Mouse (Mus musculus): Measurements from ENCODE around the gene Gm45021. TPM values are rescaled to one million over a fixed set of nuclear protein-coding genes. Genes with fewer than 3 reads are reported as not detected.

The Gm45021 gene
- polyA plus RNA-seq, 1 experiment from 2014 or later, result not detected

DNA sequence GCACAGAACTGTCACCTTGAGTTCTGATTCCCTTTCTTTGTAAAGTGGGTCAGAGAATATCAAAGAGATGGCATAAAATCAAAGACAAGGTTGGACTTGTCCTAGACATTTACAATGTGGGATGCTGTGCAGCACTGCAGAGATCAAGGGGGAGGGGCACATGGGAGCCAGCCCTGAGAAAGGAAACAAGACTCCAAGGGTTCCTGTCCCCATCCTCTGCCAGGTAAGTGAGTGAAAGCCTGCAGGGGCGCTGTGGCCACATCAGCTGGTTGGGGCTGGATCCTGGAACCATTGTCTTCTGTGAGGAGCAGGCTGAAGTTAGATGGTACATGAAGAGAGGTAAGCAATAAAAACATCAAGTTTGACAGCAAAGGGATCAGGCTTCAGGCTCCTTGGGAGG is 34.0 kb downstream of the Gm45021 start:
- Histone ChIP-seq H3K27ac (replicated peaks) (no peak overlapping the region), H3K4me3 (replicated peaks) (no peak overlapping the region), H3K36me3 (peaks cover 26% of the 10 kb centered on the region), H3K4me2 (no peak overlapping the region), H3K9me3 (replicated peaks) (no peaks in the 10 kb centered on the region), H3K4me1 (peaks cover 21% of the 10 kb centered on the region), H3K27me3 (replicated peaks) (peaks cover 12% of the 10 kb centered on the region), H3K9ac (replicated peaks) (no peak overlapping the region)
- 50% methylated on average over 1 of the region's 1 CpGs for WGBS
- no peak for ATAC-seq (ENCODE audit: low FRiP score)

DNA sequence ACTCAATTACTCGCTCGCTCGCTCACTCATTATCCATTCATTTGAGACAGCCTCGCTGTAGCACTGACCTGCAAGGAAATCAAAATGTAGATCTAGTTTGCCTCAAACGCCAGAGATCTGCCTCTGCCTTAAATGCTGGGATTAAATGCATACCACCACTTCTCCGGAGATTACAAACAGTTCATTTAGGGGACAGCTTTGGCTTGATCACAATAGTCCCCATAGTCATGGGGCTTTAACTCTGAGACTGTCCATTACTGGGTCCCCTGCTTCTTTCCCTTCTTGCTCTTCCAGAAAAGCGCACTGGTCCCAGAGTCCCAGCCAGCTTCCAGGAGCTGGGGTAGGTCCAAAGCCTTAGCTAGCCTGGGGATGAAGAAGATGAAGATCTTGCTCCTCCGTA is 37.1 kb downstream of the Gm45021 start, which contains the start of gene AI854703:
Gene AI854703, plus strand, starts transcription at position 301 of the 400 bp plus-strand sequence.
- no peaks in the 10 kb centered on the region for H3K9me3 ChIP-seq (replicated peaks)
- no peak for ATAC-seq (ENCODE audit: low FRiP score)

DNA sequence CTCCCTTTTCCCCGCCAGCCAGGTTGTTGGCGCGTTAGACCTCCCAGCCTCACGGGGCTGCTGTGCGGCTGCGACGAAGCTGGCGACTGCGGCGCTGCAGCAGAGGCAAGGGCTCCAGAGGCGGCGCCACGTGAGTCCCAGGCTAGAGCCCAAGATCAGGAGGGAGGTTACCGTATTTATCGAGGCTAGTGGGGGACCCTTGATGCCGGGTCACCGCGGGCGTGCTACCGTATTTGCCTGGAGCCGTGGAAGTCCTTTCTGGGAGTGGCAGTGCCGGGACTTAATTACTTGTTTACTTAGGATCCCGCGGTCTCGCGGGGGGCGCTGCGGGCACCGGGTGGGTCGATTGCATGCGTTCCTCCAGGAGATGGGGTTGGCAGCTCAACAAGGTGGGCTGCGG is 37.6 kb downstream of the Gm45021 start:
- WGBS, result under 1% methylated on average over 32 of the region's 32 CpGs
- peaks cover 17% of the 10 kb centered on the region for H3K27me3 ChIP-seq (replicated peaks)
- peak overlapping the region; percentile 60 for H3K9ac ChIP-seq (replicated peaks)

More for the DNA sequence above, 37.1 kb downstream of the Gm45021 start, which contains the start of gene AI854703:
- Histone ChIP-seq H3K4me3 (replicated peaks) (peak within 1 kb of the TSS; percentile 57), H3K9ac (replicated peaks) (peak within 1 kb of the TSS; percentile 60), H3K4me1 (peaks cover 40% of the 10 kb centered on the region), H3K36me3 (peaks cover 4% of the 10 kb centered on the region; the same call in 1 of the 2 replicates), H3K27me3 (replicated peaks) (peaks cover 17% of the 10 kb centered on the region), H3K4me2 (peak within 1 kb of the TSS; percentile 90), H3K27ac (replicated peaks) (no peak within 1 kb of the TSS)
- 27% methylated on average over 8 of the region's 8 CpGs for WGBS

DNA sequence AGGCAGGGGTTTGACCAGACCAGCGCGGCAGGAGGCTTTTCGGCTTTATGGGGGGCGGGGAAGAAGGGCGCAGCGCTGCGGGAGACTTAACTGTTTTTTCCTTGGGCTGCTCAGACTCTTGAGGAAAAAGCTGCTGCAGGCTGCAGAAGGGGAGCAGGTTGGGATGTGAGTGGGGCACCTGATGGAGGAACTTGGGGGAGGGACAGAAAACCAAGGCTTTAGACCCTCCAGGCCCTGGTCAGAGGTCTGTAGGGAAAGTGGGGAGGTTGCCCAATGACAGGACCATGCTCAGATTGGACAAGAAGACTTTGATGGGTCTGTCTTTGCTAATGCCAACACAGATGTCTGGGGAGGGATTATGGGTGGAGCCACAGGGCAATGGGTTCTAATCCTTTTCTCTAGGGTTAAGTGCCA is 38.1 kb downstream of the Gm45021 start:
- ATAC-seq (ENCODE audit: low FRiP score), result peak; percentile 11; the same call in 1 of the 2 replicates
- peak overlapping the region; percentile 60 for H3K9ac ChIP-seq (replicated peaks)
- H3K27me3 ChIP-seq (replicated peaks), result peaks cover 17% of the 10 kb centered on the region
- H3K27ac ChIP-seq (replicated peaks), result no peak overlapping the region
- H3K36me3 ChIP-seq, result 0 out of 2 replicates have a peak, but pooled peaks cover 9% of the 10 kb centered on the region
- H3K4me1 ChIP-seq, result peaks cover 40% of the 10 kb centered on the region
- 3% methylated on average over 7 of the region's 7 CpGs for WGBS
- peak overlapping the region; percentile 57 for H3K4me3 ChIP-seq (replicated peaks)
- H3K9me3 ChIP-seq (replicated peaks), result no peaks in the 10 kb centered on the region
- H3K4me2 ChIP-seq, result peak overlapping the region; percentile 90

More for the DNA sequence above, 37.6 kb downstream of the Gm45021 start:
- no peak overlapping the region for H3K27ac ChIP-seq (replicated peaks)
- ATAC-seq (ENCODE audit: low FRiP score), result peak; percentile 67
- 0 out of 2 replicates have a peak, but pooled peaks cover 6% of the 10 kb centered on the region for H3K36me3 ChIP-seq
- H3K4me3 ChIP-seq (replicated peaks), result peak overlapping the region; percentile 57
- peak overlapping the region; percentile 90 for H3K4me2 ChIP-seq
- H3K4me1 ChIP-seq, result peaks cover 40% of the 10 kb centered on the region
- no peaks in the 10 kb centered on the region for H3K9me3 ChIP-seq (replicated peaks)

DNA sequence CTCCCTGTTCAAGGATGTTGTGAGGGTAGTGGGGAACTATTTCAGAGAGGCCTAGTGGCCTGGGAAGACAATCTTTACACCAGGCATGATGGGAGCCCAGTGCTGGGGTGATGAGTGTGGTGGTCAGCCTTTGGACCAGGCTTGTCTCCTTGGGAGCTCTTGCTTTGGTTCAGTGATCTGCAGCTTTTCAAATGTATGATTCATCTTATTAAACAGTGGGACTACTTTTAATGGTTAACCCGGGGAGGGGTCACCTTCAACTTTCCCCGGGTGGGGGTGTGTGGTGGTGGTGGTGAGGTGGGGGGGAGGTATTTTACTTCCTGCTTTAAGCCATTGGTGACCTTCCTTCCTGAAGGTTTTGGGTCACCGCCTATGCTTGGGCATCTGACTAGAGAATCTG is 39.0 kb downstream of the Gm45021 start:
- Histone ChIP-seq H3K4me2 (peak overlapping the region; percentile 90), H3K27me3 (replicated peaks) (peaks cover 17% of the 10 kb centered on the region), H3K27ac (replicated peaks) (no peak overlapping the region), H3K4me3 (replicated peaks) (no peak overlapping the region), H3K4me1 (peaks cover 40% of the 10 kb centered on the region), H3K9me3 (replicated peaks) (no peaks in the 10 kb centered on the region), H3K9ac (replicated peaks) (no peak overlapping the region), H3K36me3 (0 out of 2 replicates have a peak, but pooled peaks cover 9% of the 10 kb centered on the region)
- 90% methylated on average over 3 of the region's 3 CpGs for WGBS
- ATAC-seq (ENCODE audit: low FRiP score), result no peak

DNA sequence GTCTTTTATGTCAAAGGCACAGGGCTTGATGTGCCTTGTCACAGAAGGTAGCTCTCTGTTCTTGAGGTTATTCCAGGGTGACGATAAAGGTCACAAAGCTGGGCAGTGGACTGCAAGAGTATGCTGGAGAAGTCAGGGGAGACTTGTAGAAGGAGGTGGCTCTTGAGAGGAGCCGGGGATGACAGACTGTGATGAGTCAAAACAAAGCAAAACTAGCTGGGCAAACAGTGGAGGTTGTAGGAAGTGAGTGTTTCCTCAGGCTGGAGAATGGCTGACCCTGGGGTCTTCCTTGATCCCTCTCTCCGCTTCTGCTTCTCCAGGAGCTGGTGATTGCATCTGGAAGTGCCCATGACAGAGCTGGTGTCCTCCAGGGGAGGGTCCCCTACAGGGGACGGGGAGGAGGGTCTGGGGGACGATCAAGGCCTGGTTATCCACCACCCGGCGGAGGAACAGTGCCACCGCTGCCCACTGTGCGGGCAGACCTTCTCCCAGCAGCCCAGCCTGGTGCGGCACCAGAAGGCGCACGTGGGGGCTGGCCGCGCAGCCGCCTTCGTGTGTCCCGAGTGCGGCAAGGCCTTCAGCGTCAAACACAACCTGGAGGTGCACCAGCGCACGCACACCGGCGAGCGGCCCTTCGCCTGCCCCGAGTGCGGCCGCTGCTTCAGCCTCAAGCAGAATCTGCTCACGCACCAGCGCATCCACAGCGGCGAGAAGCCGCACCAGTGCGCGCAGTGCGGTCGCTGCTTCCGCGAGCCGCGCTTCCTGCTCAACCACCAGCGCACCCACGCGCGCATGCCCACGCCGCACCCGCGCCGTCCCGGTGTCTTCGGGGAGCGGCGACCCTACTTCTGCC is 39.6 kb downstream of the Gm45021 start:
- Histone ChIP-seq H3K9me3 (replicated peaks) (no peaks in the 10 kb centered on the region), H3K36me3 (0 out of 2 replicates have a peak, but pooled peaks cover 9% of the 10 kb centered on the region), H3K27ac (replicated peaks) (peak overlapping the region; percentile 69), H3K4me1 (peaks cover 40% of the 10 kb centered on the region), H3K4me3 (replicated peaks) (peak overlapping the region; percentile 48), H3K4me2 (peak overlapping the region; percentile 90), H3K27me3 (replicated peaks) (peaks cover 17% of the 10 kb centered on the region), H3K9ac (replicated peaks) (peak overlapping the region; percentile 60)
- 12% methylated on average over 51 of the region's 54 CpGs for WGBS
- ATAC-seq (ENCODE audit: low FRiP score), result peak; percentile 72

DNA sequence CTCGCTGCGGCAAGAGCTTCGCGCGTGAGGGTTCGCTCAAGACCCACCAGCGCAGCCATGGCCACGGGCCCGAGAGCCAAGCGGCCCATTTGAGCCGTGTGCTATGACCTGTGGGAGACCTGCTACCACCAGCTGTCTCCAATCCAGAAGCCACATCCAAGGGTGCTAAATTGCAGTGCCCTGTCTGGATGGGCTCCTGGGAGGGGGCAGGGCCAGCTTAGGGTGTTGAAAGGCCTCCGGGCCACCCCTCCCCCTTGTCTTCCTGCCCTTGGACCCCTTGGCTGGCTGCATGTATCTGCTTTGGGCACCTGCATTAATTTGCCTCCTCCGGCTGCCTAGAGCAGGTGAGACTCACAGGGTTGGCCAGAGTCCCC is 40.2 kb downstream of the Gm45021 start:
- H3K4me1 ChIP-seq, result peaks cover 40% of the 10 kb centered on the region
- H3K27ac ChIP-seq (replicated peaks), result peak overlapping the region; percentile 69
- no peaks in the 10 kb centered on the region for H3K9me3 ChIP-seq (replicated peaks)
- WGBS, result 18% methylated on average over 13 of the region's 13 CpGs
- peak overlapping the region; percentile 48 for H3K4me3 ChIP-seq (replicated peaks)
- 0 out of 2 replicates have a peak, but pooled peaks cover 9% of the 10 kb centered on the region for H3K36me3 ChIP-seq
- H3K9ac ChIP-seq (replicated peaks), result peak overlapping the region; percentile 60
- peaks cover 17% of the 10 kb centered on the region for H3K27me3 ChIP-seq (replicated peaks)
- peak overlapping the region; percentile 90 for H3K4me2 ChIP-seq
- ATAC-seq (ENCODE audit: low FRiP score), result peak; percentile 21

DNA sequence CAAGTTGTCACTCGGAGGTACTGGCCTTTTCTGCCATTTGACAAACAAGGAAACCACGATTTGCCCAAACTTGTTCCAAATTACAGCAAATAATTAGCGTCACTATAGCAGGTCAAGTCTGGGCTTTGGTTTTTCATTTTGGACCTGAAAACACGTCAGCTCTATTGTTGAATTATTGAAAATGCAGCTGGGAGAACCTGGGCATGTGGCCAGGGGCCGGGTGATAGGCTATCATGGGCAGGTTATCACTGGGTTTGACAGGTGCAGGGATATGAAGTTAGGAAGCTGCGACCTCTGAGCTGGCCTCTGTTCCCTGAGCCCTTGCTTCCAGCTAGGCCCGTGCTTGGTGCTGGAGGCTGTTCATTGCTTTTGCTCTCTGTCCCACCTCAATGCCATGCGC is 41.4 kb downstream of the Gm45021 start:
- H3K36me3 ChIP-seq, result 0 out of 2 replicates have a peak, but pooled peaks cover 9% of the 10 kb centered on the region
- no peak overlapping the region for H3K9ac ChIP-seq (replicated peaks)
- H3K4me3 ChIP-seq (replicated peaks), result no peak overlapping the region
- H3K27me3 ChIP-seq (replicated peaks), result peaks cover 11% of the 10 kb centered on the region
- no peak for ATAC-seq (ENCODE audit: low FRiP score)
- H3K4me2 ChIP-seq, result no peak overlapping the region
- WGBS, result 91% methylated on average over 8 of the region's 8 CpGs
- no peaks in the 10 kb centered on the region for H3K9me3 ChIP-seq (replicated peaks)
- peaks cover 40% of the 10 kb centered on the region for H3K4me1 ChIP-seq
- no peak overlapping the region for H3K27ac ChIP-seq (replicated peaks)

DNA sequence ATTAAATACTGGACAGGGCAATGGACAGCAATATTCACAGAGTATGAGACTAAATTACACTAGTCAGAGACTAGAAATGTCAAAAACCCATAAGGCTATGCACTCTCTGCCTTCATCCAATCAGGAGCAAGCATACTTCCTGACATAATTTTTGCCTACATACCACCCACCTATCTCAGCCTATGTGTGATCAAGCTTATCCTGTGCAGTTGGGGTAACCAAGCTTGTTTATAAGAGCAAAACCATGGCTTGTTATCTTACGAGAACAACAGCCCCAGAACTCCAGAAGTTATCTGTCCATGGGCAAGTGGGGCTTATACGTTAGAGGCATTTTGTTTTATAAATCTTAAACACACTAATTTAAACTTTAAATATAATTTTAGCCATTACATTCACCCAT is 45.7 kb downstream of the Gm45021 start:
- H3K4me1 ChIP-seq, result peaks cover 3% of the 10 kb centered on the region; the same call in 1 of the 2 replicates
- no peaks in the 10 kb centered on the region for H3K9me3 ChIP-seq (replicated peaks)
- H3K9ac ChIP-seq (replicated peaks), result no peak overlapping the region
- no peak overlapping the region for H3K4me2 ChIP-seq
- 92% methylated on average over 2 of the region's 2 CpGs for WGBS
- no peak overlapping the region for H3K27ac ChIP-seq (replicated peaks)
- ATAC-seq (ENCODE audit: low FRiP score), result no peak
- no peak overlapping the region for H3K4me3 ChIP-seq (replicated peaks)
- 0 out of 2 replicates have a peak, but pooled peaks cover 9% of the 10 kb centered on the region for H3K36me3 ChIP-seq
- H3K27me3 ChIP-seq (replicated peaks), result no peaks in the 10 kb centered on the region; the same call in 1 of the 2 replicates

DNA sequence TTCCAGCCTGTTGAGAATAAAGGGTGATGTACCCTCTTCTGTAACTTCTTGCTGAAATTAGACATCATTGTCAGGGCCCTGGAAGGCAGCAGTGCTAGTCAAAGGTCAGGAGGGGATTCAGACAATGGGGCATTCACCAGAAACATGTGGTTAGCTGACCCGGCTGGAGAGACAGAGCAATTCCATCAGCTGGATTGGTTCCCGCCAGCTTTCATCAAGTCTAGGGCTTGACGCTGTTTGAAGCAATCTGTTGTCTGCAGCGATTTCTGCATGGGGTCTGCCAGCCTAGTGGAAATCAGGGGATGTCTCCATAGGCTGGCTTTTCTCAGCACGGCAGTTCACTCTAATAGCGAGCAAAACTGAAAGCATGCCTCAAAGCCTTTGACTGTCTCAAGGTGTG is 47.1 kb downstream of the Gm45021 start:
- no peak overlapping the region for H3K27ac ChIP-seq (replicated peaks)
- H3K4me3 ChIP-seq (replicated peaks), result no peak overlapping the region
- no peaks in the 10 kb centered on the region for H3K9me3 ChIP-seq (replicated peaks)
- H3K4me2 ChIP-seq, result no peak overlapping the region
- H3K36me3 ChIP-seq, result 0 out of 2 replicates have a peak, but pooled peaks cover 7% of the 10 kb centered on the region
- no peaks in the 10 kb centered on the region for H3K27me3 ChIP-seq (replicated peaks)
- no peak for ATAC-seq (ENCODE audit: low FRiP score)
- WGBS, result 39% methylated on average over 6 of the region's 6 CpGs
- H3K9ac ChIP-seq (replicated peaks), result no peak overlapping the region
- no peaks in the 10 kb centered on the region for H3K4me1 ChIP-seq

DNA sequence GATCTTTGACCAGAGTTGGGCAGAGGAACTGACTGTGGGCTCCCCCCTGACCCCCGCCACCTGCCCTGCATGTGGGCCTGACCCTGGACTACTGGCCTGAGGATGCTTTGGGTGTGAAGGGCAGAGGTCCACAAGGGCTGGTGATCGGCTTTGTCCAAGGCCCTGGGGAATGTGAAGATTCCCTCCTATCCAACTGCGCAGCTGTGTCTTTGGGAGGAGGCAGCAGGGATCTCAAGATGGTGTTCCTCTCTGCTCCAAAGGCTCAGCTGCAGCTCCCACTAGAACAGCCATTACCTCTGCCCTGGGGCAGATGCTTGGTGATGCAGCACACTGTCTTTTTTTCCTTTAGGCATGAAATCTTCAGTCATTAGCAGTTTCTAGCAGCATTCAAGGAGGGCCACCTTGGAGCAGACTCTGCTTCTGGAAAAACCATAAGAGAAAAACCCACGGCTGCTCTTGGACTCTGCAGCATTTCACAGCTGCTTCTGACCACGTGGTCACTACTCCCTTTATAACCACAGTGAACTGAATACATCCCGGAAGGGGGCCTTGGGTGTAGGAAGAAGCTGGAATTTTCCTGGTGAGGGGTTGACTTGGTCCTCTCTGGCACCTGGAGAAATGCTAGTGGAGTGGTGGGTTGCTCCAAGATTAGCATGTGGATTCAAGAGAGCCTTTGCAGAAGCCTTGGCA is 48.5 kb downstream of the Gm45021 start:
- no peak overlapping the region for H3K27ac ChIP-seq (replicated peaks)
- no peaks in the 10 kb centered on the region for H3K9me3 ChIP-seq (replicated peaks)
- H3K4me2 ChIP-seq, result no peak overlapping the region
- no peak overlapping the region for H3K9ac ChIP-seq (replicated peaks)
- H3K4me1 ChIP-seq, result no peaks in the 10 kb centered on the region
- H3K4me3 ChIP-seq (replicated peaks), result no peak overlapping the region
- ATAC-seq (ENCODE audit: low FRiP score), result no peak
- no peaks in the 10 kb centered on the region for H3K36me3 ChIP-seq
- 67% methylated on average over 6 of the region's 6 CpGs for WGBS
- H3K27me3 ChIP-seq (replicated peaks), result no peaks in the 10 kb centered on the region
